Mouse (Mus musculus) cerebellum, adult 18-20 months (tissue): Measurements from ENCODE around the gene Rab14.
A peak's percentile ranks its signal among the peaks of the same experiment; 100 is the strongest.

Experiments
- DNase-seq, 2 experiments: peaks; one replicate each; pipeline ENCODE4 v3.0.0; 2021

Gene Rab14

DNA sequence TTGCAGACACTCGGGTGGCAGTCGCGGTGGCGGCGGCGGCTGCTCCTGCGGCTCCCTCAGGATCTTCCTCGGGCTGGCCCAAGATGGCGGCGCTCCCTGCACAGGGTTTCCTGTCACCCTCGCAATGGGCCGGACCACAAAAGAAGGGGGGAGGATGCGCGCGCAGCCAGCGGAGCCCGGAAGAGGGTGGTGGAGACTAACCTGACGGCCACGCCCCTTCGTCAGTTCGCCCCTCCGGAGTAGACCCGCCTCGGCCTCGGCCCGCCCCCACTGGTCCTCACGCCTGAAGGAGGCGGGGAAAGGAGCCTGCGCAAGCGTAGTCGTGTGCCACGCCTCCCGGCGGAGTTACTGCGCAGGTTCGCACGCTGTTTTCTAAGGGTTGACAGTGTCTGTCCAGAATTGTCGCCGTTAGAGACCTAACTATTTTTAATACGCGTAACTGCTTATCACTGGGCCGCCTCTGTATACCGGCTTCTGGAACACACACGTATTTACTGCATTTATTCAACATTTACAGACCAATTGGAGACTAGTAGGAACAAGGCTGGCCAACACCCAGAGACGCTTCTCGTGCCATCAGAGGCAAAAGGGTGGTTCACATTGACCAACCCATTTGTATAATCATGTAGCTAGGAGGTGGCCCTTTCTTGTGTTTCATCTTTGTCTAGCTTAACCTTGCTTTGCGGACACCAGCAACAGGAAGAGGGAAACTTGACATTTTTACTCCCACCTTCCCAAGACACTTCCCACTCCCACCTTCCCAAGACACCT lies at the start of gene Rab14:
Gene Rab14 (minus strand): TSS at position 223 of the 771 bp plus-strand sequence.
- DNase-seq, result peak; percentile 100

DNA sequence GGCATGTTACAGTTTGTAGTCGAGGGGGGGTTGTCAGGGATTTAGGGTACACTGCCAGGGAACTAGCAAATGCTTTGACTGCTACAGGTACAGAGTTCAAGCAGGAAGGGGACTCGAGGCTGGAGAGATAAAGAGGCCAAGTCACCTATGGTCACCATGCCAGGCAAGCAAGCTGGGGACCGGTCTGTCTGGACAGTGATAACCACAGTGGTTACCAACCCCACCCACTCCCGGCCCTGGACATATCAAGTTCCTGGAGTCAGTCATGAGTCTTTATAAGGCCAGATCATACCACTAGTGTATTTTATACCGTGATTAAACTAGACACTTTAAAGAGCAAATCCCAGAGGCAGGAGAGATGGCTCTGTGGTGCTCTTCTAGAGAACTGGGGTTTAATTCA lies 46.8 kb upstream of the Rab14 start:
- no peak for DNase-seq

DNA sequence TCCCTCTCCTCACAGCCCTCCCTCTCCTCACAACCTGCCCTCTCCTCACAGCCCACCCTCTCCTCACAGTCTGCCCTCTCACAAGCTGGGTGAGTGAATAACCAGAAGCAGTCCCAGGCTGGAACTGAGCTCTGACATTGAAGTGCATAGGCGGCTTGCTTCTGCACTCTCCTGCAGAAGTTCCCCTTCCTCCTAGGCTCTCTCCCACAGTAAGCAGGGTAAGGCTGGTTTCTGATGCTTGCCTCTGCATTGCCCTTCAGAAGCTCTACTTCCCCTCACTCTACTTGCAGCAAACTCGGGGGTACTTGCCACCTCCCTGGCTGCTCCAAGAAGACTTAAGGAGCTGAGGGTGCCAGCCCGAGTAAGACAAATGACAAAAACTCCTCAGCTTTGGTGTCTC lies 43.3 kb upstream of the Rab14 start:
- DNase-seq, result no peak

DNA sequence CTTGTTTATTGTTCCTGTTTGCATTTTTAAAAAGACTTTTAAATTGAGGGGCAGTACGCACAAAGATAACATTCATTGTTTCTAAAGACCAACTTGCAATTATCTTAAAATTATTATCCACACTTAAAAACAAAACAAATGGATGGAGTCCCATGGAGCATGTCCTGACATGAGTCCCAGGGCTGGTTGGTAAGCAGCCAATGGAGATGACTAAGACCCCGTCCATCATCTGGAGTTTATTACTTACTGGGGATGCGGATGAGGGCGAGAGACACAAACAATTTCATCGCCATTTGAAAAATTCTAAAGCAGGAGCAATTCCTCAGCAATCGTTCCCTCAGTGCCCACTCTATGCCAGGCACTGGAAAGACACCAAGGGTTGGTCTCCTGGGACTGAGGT lies 34.1 kb upstream of the Rab14 start:
- DNase-seq, result no peak

DNA sequence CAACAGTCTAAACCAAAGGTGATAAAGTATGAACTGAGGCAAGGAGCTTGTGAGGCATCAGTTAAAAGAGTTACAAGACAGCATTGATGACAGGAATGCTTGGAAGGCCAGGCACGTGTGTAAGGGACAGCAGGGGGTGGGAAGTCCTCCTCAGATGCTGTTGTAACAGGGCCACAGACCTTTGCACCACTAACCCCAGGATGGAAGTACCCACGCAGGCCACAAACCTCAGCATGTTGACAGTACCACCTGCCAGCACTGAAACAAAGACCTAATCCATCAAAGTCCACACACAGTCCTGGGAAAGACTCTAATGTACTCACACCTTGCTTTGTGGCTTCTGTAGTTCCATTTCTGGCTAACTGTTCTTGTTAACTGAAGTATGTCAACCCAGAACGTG lies 33.0 kb upstream of the Rab14 start:
- DNase-seq, result no peak

DNA sequence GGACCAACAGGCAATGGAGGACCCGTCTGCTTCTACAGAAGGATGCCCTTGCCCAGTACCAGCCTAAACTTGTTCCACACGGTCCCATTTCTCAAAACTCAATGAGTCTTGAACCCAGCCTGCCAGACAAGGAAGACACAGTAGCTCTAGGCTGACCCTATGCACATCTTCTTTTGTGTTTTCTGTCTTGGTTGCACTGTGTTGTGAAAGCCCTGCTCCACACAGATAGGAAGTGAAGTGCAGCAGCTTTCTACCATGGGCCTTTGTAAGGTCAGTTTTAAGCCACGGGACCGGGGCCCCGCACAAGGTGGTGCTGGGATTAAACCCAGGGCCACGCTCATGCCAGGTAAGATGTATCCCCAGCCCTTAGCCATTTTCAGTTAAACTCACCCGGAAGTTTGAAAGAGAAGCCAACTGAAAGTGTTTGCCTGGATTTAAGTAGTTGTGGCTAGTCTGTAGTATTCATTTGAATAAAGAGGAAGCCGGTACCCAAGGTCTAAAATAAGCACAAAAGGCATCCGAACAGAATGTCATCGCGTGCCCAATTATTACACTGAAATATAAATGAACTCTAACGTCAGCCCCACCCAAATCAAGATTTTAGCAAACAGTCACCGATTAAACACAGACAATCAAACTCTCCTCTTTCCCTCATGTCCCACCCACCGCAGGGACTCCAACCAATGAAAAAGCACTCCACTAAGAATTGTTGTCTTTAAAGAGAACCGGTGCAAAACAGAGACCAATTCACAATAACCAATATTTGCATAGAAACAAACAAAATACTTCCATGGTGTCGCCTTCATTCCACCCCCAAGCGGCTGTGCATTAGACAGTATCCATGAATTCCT lies 31.9 kb upstream of the Rab14 start:
- no peak for DNase-seq

DNA sequence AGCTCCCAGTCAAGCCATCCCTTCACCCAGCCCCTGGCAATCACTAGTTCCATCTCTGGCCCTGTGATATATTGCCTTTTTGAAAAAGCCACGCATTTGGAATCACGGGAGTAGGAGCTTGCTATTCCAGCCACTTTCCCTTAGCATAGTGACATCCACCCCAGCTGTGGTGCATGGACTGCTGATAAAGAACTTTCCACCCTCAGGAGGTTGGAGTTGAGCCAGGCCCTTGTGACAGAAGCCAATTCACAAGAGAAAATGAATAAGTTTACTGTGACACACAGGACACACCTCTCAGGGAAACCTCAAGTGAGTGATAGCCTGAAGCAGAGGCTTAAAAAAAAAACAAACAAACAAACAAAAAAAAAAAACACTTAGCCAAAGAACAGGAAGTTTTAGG lies 31.0 kb upstream of the Rab14 start:
- no peak for DNase-seq

DNA sequence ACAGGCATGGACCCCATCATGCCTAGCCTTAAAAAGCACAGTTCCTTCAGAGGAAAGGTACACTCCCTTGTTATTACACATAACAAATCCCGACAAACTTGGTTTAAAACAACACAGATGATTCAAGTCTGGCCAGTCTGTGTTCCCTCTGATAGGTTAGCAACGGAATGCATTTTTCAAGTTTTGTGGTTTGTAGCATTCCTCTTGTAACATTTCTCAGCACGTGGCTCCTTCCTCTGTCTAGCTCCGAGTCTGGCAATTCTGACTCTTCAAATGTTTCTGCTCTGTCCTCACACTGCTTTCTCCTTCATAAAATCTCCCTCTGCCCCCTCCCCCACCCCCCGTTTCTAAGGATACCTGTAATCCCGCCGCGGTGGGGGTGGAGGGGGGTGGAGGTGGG lies 29.3 kb upstream of the Rab14 start:
- no peak for DNase-seq

DNA sequence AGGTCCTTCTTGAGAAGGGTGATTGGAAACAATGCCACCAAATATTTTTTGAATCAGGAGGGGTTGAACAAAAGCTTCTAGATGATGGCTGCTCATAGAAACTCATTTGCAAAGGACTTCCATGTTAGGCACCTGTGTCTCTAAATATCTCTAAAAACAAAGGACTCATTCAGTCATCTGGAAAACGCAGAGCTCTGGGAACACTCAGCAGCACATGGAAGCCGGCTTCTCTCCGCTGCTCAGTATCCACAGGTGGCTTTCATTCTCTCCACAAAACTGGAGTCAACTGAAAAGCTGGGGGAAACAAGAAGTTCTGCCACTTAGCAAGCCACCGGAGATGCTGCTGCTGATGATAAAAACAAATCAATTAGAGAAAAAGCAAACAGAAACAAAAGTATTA lies 27.2 kb upstream of the Rab14 start:
- DNase-seq, result no peak

DNA sequence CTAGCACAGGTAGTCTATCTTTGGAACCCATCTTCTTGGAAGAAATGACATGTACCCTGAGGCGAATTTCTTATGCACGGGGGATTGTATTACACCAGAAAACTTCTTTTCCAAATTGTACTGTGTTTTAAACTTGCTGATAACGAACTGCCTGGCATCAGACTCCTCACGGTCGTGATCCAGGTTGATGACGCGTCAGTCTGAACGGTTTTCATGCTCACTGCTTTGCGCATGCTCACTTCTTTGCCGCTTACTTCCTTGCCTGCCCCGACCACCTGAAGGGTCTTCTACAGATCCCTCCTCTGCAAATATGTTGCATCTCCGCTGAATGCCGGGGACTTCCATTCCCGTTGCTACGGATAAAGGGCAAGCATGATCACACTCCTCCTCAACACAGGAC lies 23.4 kb upstream of the Rab14 start:
- no peak for DNase-seq

DNA sequence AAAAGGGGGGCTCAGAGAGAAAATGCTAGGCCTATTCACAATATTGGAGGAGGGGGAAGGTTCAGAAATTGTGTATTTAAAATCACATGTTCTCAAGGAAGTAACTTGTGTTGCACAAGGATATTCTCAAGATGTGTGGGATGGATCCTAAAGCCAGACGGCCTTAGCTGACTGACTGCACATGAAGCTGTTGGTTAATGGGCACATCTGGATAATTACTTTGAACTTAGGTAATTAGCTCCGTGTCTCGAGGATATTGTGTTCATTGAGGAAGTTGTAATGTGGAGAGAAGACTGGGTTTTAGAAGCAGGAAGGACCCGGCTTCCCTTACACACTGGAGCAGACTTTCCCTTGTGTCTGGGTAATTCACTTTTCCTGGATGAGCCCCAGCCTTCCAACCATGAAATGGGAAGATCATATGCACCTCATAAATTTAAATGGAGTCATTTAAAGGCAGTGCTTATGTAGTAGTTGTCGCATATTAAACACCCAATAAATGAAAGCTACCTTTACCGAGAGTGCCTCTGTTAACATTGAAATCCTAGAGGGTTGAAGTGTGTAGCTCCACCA lies 22.0 kb upstream of the Rab14 start:
- no peak for DNase-seq

DNA sequence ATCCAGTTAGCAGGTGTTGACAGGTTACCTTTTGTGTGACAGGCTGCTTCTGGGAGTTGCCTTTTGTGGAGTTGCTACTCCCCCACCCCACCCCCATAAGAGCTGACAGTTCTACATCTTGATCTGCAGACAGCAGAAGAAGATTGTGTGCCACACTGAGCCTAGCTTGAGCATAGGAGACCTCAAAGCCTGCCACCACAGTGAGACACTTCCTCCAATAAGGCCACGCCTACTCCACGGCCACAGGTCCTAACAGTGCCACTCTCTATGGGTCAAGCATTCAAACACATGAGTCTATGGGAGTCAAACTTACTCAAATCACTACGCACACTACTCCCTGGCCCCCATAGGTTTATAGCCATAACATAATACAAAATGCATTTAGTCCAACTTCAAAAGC lies 17.8 kb upstream of the Rab14 start:
- DNase-seq, result no peak

DNA sequence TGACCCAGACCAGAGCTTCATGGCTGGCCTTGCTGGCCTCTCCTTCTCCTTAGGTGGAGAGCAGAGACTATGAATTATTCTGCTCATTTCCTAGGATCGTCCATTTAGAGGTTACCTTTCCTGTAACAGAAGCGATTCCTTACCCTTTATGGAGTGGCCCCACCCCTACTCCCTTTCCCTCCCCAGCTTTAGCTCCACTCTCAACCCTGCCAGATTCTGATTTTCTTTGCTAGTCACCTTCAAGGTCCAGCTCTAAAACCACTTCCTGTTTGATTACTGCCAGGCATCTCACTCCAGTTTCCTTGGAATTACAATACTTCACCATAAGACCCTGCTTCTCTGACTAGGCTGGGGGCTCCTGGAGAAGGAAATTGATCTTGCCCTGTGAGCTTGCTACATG lies 15.8 kb upstream of the Rab14 start:
- no peak for DNase-seq

DNA sequence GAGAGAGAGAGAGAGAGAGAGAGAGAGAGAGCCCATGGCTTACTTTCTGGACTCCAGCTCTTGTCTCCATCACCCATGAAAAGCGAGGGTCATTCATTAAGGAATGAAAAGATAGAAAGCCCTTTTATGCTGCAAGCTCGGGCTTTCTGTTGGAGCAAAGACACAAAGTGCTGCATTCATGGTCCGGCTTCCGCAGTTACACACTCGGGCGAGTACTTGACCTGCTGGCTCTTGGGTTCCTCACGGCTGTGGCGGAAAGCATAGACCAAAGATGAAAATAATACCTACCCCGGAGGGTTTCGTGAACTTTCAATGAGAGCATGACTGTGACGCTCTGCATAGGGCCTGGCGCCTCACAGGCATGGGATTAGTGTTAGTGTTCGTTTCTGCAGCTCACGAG lies 14.4 kb upstream of the Rab14 start:
- no peak for DNase-seq

DNA sequence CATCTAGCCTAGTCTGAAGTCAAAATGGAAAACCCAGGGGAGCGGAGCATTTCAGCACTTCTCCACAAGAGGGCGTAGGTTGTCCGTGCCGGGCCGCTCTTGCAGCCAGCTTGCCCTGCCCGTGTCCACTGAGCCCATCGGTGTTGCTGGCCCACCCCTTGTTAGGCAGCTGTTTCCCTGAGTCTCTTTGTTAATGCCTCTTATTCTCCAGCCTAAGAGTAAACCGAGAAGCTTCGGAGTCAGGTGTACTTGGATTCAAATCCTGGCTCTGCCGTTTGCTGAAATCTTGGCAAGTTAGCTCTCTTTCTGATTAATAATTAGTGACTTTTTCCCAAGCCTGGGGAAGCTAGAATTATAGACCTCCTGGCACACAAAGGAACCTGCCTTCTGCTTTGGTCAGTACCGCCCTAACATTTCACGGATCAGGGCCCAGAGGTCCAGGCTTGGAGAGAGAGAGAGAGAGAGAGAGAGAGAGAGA lies 14.0 kb upstream of the Rab14 start:
- DNase-seq, result peak; percentile 73 to 83

DNA sequence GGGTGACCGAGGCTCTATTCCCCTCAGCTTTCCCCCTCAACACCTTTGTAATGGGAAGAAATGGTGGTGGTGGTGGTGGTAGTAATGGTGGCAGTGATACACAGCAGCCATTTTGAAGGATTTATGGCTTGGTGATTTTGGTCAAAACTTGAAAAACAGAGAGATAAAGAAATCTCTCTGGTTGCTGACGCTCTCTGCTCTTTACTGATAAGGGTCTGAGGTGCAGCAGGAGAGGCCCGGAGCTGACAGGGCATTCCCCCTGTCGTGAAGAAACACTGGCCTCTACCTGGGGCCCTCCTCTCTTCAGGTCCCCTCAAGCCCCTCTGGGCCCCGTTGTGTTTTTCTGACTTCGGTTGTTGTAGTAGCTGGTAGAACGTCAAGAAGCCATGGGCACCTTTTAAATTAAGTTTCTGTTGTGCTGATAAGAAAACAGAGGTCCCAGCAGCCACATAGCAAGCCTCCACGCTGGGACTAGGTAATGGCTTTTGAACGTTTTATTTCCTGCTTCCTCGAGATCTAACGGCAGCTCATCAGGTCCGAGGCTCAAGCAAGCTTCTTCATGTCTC lies 12.5 kb upstream of the Rab14 start:
- DNase-seq, result no peak

DNA sequence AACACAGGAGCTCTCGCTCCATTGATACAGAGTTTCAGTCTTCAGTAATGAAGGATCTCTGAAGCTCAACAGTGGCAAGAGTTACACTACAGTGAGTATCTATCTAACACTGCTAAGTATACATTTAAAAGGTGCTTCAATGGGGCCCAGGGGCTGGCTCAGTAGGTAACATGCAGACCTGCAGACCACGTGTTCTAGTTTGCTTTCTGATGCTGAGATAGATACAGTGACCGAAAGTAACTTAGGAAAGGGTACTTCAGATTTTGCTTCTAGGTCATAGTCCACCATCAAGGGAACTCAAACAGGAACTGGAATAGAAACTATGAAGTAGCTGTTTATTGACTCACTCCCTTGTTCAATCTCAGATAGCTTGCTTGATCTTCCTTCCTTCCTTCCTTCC lies 10.8 kb upstream of the Rab14 start:
- no peak for DNase-seq

DNA sequence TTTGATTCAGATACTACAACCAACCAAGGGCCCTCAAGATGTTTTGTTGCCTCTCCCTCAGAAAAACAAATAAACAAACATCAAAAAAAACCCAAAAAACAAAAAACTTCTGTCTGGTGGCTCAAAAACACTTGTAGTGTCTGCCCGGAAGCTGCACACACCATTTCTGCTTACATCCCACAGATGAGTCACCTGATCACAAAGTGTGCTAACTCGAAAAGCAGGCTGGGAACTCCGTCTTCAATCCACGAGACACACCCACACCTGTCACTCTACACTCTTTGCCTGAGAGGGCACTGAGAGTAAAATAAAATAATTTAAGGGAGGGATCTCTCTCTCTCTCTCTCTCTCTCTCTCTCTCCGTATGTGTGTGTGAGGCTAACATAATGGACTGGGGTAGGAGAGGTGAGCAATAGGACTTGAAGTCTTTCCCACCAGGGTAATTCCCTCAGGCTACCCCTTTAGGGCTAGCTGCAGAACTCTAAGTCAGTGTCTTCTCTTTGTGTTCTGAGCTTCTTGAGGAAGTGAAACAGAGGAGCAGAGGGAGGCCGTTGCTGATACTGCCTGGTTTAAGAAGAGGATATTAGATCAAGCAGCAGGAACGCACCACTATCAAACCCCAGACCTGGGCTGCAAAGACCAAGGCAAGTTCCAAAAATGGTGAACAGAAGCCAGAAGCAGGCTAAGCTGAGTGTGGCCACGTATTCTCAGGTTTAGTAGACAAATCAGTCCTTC lies 8.2 kb upstream of the Rab14 start:
- DNase-seq, result no peak

DNA sequence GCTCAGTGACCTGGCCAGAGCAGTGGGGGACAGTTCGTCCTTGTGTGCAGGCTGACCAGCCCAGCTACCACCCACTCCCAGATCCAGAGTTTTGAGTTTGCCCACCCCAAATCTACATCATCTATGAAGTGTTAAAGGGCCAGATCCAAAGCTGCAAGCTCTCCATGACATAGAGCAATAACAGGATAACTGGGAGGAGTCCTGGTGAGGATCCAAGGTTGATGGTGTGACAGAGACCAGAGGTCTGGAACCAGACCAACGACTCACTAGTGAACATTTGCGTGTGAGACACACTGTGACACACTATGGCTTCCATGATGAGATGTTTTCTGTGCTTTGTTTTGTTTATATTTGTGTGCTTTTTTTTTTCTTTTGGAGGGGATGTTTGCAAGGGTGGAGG lies 7.1 kb upstream of the Rab14 start:
- DNase-seq, result no peak

DNA sequence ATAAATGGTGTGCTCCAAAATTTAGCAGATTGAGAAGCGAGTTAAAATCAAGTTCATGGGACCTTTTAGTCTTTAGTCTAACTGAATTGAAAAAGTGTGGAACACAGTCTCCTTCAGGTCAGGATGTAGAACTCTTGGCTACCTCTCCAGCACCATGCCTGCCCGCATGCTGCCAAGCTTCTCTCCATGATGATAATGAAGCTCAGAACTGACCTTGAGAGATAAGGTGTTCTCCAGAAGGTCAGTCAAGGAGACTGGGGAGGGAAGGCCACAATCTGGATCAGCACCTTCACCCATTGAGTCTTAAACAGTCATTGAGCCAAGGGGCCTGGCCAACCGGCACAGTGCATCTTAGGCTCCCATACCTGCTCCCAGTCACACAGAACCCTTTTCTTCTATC lies 5.8 kb upstream of the Rab14 start:
- no peak for DNase-seq

DNA sequence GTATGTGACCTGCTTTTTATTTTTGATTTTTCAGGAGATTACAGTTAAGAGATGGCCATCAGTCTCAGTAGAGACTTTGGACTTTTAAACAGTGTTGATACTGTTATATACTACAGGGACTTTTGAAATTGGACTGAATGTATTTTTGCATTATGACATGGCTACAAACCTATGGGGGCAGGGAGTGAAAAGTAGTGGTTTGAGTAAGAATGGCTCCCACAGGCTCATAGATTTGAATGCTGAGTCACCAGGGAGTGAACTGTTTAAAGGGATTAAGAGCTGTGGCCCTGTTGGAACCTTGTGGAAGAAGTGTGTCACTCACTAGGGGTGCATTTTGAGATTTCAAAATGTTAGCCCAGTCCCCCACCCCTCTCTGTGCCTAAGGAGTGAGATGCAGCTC lies 2.8 kb upstream of the Rab14 start:
- DNase-seq, result no peak

DNA sequence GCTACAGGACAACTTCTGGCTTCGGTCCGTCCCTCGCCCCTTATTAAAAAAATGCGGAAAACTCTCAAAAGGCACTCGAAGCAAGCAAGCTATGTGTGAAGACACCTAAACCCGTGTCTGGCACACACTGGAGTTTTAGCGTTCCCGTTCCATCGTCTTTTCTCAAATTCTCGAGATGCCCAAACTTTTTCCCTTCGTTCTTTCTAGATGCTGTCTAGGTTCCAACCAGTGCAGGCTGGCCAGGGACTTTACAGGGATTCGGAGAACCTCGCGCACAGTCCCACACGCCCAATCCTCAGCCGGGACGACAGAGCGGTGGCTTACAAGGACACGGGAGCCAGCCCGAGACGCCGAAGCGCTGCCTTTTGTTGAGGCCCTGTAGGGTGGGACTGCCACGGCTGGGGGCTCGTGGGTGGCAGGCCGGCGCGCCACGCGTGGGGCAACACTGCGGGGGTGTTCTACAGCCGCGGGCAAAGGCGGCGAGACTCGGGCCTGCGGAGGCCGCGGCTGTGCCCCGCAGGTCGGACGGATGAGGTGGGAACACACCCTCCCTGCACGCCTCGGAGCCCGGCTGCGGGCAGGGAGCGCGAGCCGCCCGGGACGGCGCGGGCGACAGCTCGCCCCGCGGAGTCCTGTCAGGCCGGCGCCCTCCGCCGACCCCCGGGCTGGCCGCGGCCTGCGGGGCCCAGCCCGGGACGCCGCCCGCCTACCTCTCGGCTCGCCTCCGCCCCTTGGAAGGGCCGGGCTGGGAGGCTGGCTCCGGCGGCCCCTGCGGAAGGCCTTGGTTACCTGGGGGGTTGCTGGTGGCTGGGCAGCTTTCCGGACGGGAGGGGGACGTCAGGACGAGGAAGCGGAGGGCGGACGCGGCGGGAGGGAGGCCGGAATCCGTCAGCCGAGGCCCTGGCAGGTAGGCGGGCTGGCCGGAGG lies 686 bp downstream of the Rab14 start:
- peak in 1 of 2 experiments; percentile 35 for DNase-seq
